Mouse (Mus musculus): ENCODE data around the gene Tmem14c. TPM values are rescaled to one million over a fixed set of nuclear protein-coding genes. Genes with fewer than 3 reads are reported as not detected.
A peak's percentile ranks its signal among the peaks of the same experiment; 100 is the strongest.
"Not testable (repeated sequence)": the region's sequence is repeated elsewhere in the genome, so short reads cannot be mapped to it uniquely, and the experiment has no call there.

Gene Tmem14c
- total RNA-seq (2021): 10 to 100 TPM; 65.8 to 67.0 TPM
- long read RNA-seq, experiment 1, transcript Tmem14c-201 (6 exons, 914 nt): major isoform, 26 of 28 reads
- long read RNA-seq, experiment 1, partial matches to known transcripts: 2 of 28 reads
- long read RNA-seq, experiment 1, other reads (novel, unspliced or antisense): 0 of 28 reads
- long read RNA-seq, experiment 2, transcript Tmem14c-201 (6 exons, 914 nt): major isoform, 21 of 27 reads
- long read RNA-seq, experiment 2, partial matches to known transcripts: 3 of 27 reads
- long read RNA-seq, experiment 2, other reads (novel, unspliced or antisense): 3 of 27 reads

DNA sequence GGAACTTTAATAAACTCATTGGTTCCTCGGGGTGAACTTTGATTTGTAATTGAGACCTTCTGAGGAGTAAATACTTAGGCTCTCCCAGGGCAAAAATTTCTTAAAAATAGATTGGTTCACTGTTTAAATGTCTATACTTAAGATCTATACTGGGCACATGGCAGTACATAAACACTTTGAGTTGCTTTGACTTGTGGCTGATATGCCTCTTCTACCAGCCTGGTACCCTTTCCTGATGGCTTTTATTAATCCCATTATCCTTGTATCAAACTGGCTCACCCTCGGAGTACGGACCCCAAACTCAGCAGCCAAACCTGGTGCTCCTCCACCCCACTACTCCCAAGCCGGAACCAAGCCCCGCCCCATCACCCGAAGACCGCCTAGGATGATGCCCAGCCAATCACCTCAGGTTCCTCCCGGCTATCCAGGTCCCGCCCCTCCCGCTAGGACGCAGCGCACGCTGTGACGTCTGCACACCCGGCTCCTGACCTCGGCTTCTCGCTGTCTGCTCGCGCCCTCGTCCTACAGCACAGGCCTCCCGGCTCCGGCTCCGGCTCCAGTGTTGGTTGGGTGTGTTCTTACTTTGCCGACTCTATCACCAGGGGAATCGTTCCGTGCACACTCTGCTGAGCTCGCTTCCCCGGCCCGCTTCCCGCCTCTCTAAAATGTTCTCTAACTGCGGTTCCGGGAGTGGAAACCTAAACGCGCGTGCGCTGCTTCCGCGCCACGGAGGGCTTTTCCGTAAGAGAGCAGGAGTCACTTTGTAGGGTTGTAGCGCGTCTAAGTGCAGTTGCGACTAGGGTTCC lies at the start of gene Tmem14c:
Gene Tmem14c (plus strand): TSS at position 464 of the 806 bp plus-strand sequence.
- peak; percentile 96 for DNase-seq (ENCODE audit: low spot score)

DNA sequence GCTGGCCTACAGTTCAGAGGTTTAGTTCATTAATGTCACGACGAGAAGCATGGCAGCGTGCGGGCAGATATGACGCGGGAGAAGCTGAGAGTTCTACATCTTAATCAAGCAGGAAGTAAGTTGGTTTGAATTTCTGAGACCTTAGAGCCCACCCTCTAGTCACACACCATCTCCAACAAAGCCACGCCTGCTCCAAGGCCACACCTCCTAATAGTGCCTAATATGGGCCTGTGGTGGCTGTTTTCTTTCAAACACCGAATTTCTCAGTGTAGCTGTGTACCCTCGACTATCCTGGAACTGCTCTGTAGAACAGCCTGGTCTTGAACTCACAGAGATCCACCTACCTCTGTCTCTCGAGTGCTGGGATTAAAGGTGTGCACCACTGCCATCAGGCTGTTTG lies 48.5 kb upstream of the Tmem14c start:
- no peak for DNase-seq (ENCODE audit: low spot score)

DNA sequence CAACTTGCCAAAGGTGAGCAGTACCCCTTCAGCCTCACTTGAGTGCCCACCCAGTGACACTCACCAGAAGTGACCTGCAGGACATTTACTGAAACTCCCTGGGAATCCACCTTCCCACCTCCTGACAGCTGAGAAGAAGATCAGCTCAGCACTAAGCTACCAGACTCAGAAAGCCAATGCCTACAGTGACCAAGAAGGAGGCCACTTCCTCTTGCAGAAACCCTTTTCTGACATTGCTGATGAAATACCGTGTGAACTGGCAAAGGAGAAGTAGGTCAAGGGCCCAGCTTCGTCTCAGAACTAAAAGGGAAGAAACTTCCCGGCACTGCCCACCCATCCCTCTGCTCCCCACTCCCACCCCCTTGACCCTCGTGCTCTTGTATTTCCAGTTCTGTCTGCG lies 47.5 kb upstream of the Tmem14c start:
- no peak for DNase-seq (ENCODE audit: low spot score)

DNA sequence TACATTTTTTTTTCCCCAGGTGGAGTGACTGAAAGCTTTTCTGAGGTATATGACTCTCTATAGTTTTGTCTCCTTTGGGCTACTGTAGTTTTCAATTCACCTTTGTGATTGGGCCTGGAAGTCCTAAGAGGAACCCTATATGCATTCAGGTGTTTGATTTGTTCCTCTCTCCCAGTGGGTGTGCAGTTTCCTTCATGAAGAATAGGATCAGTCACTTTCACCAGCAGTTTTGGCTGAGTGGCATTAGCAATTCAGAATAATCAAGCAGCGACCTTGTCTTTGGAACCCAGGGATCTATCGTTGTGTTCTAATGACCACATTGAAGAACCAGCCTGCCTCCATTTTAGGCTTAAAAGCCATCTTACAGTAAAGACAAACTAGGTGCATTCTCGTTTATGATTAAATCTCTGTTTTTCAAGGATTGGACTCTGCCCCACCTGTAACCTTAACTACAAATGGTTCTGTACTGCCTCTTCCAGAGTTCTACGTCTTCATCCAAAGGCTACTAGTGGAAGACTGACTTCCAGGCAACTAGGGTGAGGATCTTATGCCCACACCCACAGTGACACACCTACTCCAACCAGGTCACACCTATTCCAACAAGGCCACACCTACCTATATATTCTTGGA lies 46.2 kb upstream of the Tmem14c start:
- DNase-seq (ENCODE audit: low spot score): no peak

DNA sequence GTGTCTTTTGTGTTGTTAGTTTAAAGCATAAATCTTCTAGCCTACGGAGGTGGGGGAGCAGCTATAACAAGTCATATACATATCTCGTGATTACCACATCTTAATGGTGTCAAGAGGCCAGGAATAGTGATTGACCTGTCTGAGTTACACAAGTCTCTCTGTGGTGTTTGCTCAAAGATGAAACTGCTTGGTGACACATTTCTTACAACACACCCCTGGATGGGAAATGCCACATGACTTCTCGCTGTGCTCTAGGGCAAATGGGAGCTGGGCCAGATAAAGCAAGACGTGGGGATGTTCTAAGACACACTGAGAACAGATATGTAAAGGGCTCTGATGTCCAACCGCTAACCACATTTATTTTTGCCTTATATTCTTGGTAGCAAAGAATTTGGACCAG lies 44.8 kb upstream of the Tmem14c start:
- no peak for DNase-seq (ENCODE audit: low spot score)

DNA sequence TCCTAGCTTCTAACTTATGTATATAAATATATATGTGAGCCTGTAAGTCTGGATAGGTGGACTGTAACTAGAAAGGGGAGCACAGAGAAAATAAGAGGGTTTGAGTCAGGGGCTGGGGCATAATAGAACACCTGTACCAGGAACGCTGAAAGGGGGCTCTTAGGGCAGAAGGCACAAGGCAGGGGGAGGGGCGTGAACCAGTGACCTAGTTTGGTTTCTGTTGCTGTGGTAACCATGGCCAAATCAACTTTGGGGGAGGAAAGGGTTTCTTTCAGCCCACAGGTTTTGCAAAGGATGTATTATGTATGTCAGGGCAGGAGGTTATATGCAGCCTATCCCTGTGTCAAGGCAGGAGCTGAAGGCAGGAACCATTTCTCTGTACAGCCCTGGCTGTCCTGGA lies 44.3 kb upstream of the Tmem14c start:
- DNase-seq (ENCODE audit: low spot score): no peak

DNA sequence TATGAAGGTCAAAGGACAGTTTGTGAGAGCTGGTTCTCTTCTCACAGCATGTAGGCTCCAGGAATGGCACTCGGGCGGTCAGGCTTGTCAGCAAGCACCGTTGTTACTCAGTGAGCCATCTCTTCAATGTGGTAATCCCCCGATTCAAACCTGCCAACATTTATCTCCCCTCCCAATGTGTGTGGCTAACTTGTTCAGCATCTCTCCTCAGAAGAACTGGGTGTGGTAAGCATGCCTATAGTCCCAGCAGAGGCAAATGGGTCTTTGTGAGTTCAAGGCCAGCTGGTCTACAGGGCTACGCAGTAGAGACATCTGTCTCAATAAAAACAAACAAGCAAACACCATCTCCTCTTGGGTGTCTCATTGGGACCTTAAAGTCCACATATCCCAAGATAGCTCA lies 43.1 kb upstream of the Tmem14c start:
- DNase-seq (ENCODE audit: low spot score): no peak

- DNase-seq (ENCODE audit: low spot score): peak; percentile 67
Observed at GRCm38 (mm10) chr13:40977609-40978008, 38.5 kb upstream of the Tmem14c start.

DNA sequence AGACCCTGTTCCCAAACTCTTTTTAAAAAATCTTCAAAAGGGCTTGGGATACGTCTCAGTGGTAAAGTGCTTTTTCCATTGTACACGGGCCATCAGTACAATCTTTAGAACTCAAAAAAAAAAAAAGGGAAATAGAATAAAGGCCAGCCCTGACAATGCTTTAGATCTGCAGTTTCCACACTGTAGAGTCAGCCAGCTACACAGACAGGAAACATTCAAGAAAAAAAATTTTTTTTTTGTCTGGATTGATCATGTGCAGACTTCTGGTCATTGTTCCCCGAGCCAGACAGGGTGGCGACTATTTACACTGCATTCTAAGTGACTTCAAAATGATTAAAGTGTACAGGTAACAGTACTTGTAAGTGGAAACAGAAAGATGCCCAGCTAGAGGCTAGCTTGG lies 37.4 kb upstream of the Tmem14c start:
- no peak for DNase-seq (ENCODE audit: low spot score)

DNA sequence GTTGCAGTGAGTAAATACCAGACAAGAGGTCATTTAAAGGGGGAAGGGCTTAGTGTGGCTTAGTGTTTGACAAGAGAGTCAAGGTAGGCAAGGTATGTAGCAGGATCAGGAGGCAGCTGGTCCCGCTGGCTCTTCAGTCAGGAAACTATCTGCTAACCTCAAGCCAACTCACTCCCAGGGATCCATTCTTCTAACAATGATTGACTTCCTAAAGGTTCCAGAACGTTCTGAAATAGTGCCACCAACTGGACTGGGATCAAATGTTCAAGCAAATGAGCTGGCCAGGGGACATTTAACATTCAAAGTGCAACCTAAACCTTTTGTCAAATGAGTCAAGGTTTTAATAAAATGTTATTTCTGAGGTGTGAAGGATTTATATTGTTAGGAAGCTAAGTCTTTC lies 36.8 kb upstream of the Tmem14c start:
- DNase-seq (ENCODE audit: low spot score): no peak

GRCm38 (mm10) chr13:40982759-40983158 lies 33.3 kb upstream of the Tmem14c start:
- no peak for DNase-seq (ENCODE audit: low spot score)

GRCm38 (mm10) chr13:40986081-40986480 lies 30.0 kb upstream of the Tmem14c start:
- no peak for DNase-seq (ENCODE audit: low spot score)

- not testable (repeated sequence) for DNase-seq (ENCODE audit: low spot score)
Observed at GRCm38 (mm10) chr13:40987608-40988303, 28.3 kb upstream of the Tmem14c start.

GRCm38 (mm10) chr13:40988418-40988817 lies 27.7 kb upstream of the Tmem14c start:
- DNase-seq (ENCODE audit: low spot score): no peak

GRCm38 (mm10) chr13:40994487-40995263 lies 21.4 kb upstream of the Tmem14c start:
- no peak for DNase-seq (ENCODE audit: low spot score)

DNA sequence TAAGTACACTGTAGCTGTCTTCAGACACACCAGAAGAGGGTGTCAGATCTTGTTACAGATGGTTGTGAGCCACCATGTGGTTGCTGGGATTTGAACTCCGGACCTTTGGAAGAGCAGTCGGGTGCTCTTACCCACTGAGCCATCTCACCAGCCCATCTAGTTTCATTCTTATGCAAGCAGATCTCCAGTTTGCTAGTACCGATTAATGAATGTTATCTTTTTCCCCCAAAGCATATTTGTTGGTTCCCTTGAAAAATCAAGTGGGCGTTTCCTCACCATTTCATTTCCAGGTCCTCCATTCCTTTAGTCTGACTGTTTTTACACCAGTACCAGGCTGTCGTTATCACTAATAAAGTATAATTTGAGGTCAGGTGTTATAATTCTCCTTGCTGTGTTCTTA lies 17.6 kb upstream of the Tmem14c start:
- DNase-seq (ENCODE audit: low spot score): not testable (repeated sequence)

DNA sequence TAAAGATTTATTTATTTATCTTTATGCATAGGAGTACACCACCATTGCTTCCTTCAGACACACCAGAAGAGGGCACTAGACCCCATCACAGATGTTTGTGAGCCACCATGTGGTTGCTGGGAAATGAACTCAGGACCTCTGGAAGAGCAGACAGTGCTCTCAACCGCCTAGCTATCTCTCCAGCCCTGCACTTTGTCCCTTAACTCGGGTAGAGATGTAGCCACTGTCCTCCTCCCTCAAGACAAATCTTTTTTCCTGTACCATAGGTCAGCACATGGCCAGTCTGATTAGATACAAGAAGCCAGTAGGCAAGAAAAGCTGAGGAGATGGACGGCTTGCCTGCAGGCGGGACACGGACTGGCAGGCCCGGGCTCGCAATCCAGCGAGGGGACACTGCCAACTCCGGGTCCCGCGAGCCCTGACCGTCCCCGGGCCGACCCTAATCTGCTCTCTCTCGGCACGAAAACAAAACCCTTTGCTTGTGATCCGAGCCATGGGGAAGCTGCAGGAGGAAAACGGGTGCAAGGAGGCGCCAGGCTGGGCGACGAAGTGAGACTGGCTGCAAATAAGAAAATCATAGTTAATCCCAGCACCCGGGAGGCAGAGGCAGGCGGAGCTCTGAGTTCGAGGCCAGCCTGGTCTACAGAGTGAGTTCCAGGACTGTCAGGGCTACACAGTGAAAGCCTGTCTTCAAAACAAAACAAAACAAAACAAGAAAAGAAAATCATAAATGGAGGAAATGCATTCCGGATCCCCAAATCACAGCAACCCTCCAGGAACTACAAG lies 15.8 kb upstream of the Tmem14c start:
- peak; percentile 16 for DNase-seq (ENCODE audit: low spot score)

DNA sequence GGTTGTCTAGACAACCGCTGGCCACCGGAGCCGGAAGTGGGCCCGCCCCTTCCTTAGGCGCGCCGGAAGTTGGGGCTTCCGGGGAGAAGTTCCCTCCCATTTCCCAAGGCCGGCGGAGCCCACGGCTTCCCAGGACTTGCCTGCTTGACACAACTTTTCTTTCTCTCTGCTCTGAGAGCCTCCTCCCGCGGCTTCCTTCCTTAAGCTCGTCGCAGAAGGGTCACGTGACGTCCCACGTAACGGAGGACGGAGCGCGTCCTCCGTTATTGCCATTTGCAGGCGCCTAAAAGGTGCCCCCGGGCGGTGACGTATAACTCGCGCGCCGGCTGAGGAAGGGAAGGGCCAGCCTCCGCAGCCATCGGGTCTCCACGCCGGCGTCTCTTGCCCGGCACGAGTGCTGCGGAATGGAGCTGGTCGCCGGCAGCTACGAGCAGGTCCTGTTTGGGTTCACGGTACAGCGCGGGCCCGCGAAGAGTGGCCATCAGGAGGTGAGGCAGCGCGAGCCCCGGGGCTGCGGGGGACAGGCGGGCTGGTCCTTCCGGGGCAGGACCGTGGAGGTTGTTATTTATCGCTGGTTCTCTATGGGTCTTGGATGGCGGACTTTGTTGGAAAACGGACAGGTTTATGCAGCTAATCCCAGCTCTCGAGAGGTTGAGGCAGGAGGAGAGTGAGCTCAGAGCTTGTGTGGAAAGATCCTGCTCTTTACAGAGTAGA lies 15.0 kb upstream of the Tmem14c start, which contains the start of gene Pak1ip1:
Gene Pak1ip1 (plus strand): TSS at position 98 of the 714 bp plus-strand sequence.
- peak; percentile 90 for DNase-seq (ENCODE audit: low spot score)

DNA sequence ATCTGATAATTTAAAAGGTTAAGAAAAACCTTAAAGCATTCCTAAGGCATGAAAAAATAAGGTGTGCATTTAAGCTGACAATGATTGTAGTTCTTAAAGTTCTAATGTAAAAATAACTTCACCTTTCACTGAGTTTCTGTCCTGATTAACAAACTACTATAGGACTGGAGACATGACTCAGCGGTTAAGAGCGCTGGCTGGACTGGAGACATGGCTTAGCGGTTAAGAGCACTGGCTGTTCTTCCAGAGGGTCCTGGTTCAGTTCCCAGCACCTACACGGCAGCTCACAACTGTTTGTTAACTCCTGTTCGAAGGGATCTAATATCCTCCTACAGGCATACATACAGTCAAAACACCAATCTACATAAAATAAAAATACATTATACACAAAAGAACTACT lies 14.1 kb upstream of the Tmem14c start:
- no peak for DNase-seq (ENCODE audit: low spot score)
